Mouse (Mus musculus) kidney, embryonic 14.5 days (tissue): ENCODE data around the gene Morn1. TPM values are rescaled to one million over a fixed set of nuclear protein-coding genes. Genes with fewer than 3 reads are reported as not detected.
A peak's percentile ranks its signal among the peaks of the same experiment; 100 is the strongest.

Source experiments
- ATAC-seq: fragments of 200-750 bp; cut with Nextera tagmentation; 2 replicates; pipeline ENCODE4 v1.8.0; 2017; ENCODE audit warnings: moderate number of reproducible peaks, mild to moderate bottlenecking, moderate TSS enrichment, moderate library complexity; ENCODE audit not compliant: low FRiP score, low TSS enrichment
- H3K27ac ChIP-seq: fragments of 300-500 bp; sonication (generic); 2 replicates; pipeline ENCODE4 v1.5.1; 2014; ENCODE audit warnings: low read depth, mild to moderate bottlenecking, low read length, moderate library complexity, mixed read lengths
- H3K27me3 ChIP-seq: fragments of 300-500 bp; sonication (generic); 2 replicates; pipeline ENCODE4 v1.6.1; 2014; ENCODE audit warnings: mild to moderate bottlenecking, low read length; ENCODE audit not compliant: control insufficient read depth, insufficient read depth
- H3K36me3 ChIP-seq: fragments of 300-500 bp; sonication (generic); 2 replicates; pipeline ENCODE4 v1.6.1; 2014; ENCODE audit warnings: low read length, mixed read lengths; ENCODE audit not compliant: control insufficient read depth, insufficient read depth
- H3K4me1 ChIP-seq: fragments of 300-500 bp; sonication (generic); 2 replicates; pipeline ENCODE4 v1.6.1; 2014; ENCODE audit warnings: low read length, mixed read lengths; ENCODE audit not compliant: control insufficient read depth, insufficient read depth
- H3K4me2 ChIP-seq: fragments of 300-500 bp; sonication (generic); replicated peaks from 2 replicates; pipeline ENCODE4 v1.6.1; 2014; ENCODE audit warnings: low read depth, mild to moderate bottlenecking, low read length
- H3K4me3 ChIP-seq: fragments of 300-500 bp; sonication (generic); 2 replicates; pipeline ENCODE4 v1.5.1; 2014; ENCODE audit warnings: mild to moderate bottlenecking, low read length
- H3K9ac ChIP-seq: fragments of 300-500 bp; sonication (generic); 2 replicates; pipeline ENCODE4 v1.6.1; 2014; ENCODE audit warnings: low read depth, mild to moderate bottlenecking, low read length, moderate library complexity
- H3K9me3 ChIP-seq: fragments of 300-500 bp; sonication (generic); 2 replicates; pipeline ENCODE4 v1.6.1; 2016; ENCODE audit warnings: low read length; ENCODE audit not compliant: control insufficient read depth
- WGBS: fragments of 180-500 bp; shearing (Covaris S2); extraction: QIAGEN DNeasy Blood & Tissue Kit; methylation state at CpG from one replicate; pipeline ENCODE4 v1.1.7; 2014; 5-methylcytosine and 5-hydroxymethylcytosine counted together
- polyA plus RNA-seq: library from polyadenylated mRNA; unstranded; fragments of >200 nt; fragmentation: Nextera tagmentation; extraction: Ambion mirVana; gene quantifications from 2 replicates; pipeline ENCODE4 v1.2.1, GENCODE M21; 2014

The Morn1 gene
- 5.8 and 6.9 TPM in 2 replicates for polyA plus RNA-seq

DNA sequence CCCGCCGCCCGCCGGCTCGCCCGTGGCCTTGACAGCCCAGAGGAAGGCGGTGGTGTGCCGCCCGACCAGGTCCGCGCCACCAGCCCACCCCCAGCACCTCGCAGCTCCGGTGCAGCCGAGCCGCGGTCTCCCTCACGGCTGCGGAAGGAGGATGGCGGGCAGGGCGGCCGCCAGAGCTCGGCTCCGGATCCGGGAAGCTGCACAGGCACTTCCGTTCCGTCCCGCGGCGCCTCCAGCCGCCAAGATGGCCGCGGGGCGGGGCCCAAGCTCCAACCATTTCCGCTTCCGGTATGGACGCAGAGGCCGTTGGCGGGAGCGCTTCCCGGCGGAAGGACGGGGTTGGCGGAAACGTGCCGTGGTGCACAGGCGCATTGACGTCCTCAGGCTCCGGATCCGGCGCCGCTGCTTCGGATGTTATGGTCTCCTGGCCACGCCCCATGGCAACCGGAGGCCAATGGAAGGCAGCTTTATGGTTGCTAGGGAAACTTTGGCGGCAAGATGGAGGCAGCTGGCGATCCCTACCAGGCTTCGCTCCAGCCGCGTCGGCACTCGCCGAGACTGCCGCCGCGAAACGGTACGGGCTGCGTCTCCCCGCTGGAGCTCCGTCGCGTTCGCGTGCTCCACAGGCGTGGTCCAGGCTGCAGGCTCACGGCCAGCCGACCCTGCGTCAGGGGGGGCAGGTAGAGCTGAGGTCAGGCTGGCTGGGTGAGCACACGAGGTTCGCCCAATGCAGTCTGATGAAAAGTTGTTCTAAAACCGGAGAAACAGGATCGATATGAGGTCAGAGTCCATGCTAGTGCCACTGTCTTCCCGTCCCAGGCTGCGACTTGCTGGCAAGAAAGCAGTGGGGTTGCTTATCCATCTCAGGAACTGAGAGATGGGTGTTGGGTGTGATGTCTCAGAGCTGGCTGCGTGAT lies at the start of gene Morn1, which contains the start of gene Rer1:
Gene Morn1, plus strand, starts transcription at position 470 of the 917 bp plus-strand sequence.
Gene Rer1, minus strand, starts transcription at position 275 of the 917 bp plus-strand sequence.
- Histone ChIP-seq H3K27me3 (no peaks in the 10 kb centered on the region), H3K27ac (peak within 1 kb of the TSS; percentile 94), H3K9me3 (no peaks in the 10 kb centered on the region), H3K4me1 (peaks cover 27% of the 10 kb centered on the region), H3K36me3 (peaks cover 23% of the 10 kb centered on the region), H3K9ac (peak within 1 kb of the TSS; percentile 95), H3K4me3 (peak within 1 kb of the TSS; percentile 96), H3K4me2 (peak within 1 kb of the TSS; percentile 97)
- ATAC-seq: peak; percentile 97
- WGBS: under 1% methylated on average over 67 of the region's 85 CpGs

DNA sequence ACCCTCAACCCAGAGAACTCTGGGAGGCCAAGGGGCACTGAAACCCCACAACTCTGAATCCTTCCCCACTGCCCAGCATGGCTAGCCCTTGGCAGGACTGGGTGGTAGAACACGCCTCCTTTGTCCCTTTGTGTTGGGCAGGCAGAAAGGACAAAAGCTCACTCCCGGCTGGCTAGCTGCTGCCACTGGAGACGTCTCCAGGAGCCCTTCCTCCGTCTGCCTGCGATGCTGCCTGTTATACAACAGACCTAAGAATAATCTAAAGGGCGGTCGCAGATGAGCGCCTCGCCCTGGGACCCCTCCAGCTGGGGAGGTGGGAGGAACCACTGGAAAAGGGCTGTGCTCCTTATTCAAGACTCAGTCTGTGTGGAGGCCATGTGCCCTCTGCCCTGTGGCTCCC lies 46.2 kb upstream of the Morn1 start:
- Histone ChIP-seq H3K27ac (no peak overlapping the region), H3K4me2 (no peak overlapping the region), H3K9me3 (no peaks in the 10 kb centered on the region), H3K27me3 (peaks cover 55% of the 10 kb centered on the region), H3K36me3 (no peaks in the 10 kb centered on the region), H3K4me1 (peaks cover 8% of the 10 kb centered on the region; the same call in 1 of the 2 replicates), H3K4me3 (no peak overlapping the region), H3K9ac (no peak overlapping the region)
- WGBS: 30% methylated on average over 9 of the region's 9 CpGs
- ATAC-seq: no peak

DNA sequence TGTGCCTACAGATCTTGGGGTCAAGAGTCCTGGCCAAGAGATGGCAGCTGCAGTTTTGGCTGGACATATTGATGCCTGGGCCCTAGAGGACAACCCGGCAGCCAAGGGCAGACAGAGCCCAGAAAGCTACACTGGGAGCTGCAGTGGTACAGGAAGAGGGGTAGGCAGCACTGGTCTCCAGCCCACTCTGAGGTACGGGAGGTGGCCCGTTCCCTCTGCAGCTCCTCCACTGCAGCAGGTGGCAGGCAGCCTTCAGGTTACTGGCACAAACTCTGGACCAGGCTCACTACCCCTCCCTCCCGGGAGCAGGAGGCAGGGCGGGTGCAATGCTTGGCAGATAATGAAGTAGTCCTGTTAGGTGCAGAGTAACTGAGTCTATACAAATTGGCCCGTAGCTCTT lies 45.7 kb upstream of the Morn1 start:
- H3K36me3 ChIP-seq: no peaks in the 10 kb centered on the region
- H3K4me1 ChIP-seq: peaks cover 8% of the 10 kb centered on the region; the same call in 1 of the 2 replicates
- H3K27ac ChIP-seq: no peak overlapping the region
- H3K9me3 ChIP-seq: no peaks in the 10 kb centered on the region
- WGBS: 65% methylated on average over 6 of the region's 6 CpGs
- no peak for ATAC-seq
- no peak overlapping the region for H3K4me3 ChIP-seq
- no peak overlapping the region for H3K9ac ChIP-seq
- no peak overlapping the region for H3K4me2 ChIP-seq
- peaks cover 60% of the 10 kb centered on the region for H3K27me3 ChIP-seq

DNA sequence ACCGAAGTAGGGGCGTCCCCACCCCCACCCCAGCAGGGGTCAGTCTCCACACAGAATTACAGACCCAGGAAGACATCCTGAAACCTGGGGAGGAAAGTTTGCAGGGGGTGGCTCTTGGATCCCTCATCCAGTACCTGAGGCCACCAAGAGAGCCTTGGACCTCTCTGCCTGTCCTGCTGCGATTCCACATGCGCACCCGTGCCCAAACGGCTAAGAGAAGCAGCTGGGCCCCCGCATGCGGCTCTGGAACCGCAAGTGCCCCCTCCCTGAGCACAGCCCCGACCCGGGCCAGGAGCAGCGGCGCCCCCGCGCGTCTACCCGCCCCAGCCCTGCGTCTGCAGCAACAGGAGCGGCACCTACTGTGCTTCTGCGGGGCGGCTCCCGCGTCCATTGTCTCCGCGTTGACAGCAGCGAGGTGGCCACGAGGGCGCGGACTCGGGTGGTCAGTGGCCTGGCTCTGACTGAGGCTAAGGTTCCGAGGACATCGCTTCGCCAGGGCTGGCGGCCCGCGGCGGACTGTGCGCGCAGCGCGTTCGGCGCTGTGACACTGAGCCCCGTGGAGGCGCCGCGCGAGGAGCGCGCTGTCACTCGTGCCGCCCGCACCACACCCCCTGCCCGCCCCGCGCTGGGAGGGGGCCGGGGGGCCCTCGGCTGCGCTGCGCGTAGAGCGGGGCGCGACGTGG lies 43.6 kb upstream of the Morn1 start:
- Histone ChIP-seq H3K4me2 (peak overlapping the region; percentile 69), H3K4me3 (peak overlapping the region; percentile 43), H3K4me1 (peaks cover 8% of the 10 kb centered on the region; the same call in 1 of the 2 replicates), H3K9ac (peak overlapping the region; percentile 42; the same call in 1 of the 2 replicates), H3K27ac (no peak overlapping the region), H3K27me3 (peaks cover 63% of the 10 kb centered on the region), H3K9me3 (no peaks in the 10 kb centered on the region), H3K36me3 (no peaks in the 10 kb centered on the region)
- 0 out of 2 replicates have a peak, but pooled peaks have one; percentile 28 for ATAC-seq
- WGBS: 2% methylated on average over 65 of the region's 65 CpGs

DNA sequence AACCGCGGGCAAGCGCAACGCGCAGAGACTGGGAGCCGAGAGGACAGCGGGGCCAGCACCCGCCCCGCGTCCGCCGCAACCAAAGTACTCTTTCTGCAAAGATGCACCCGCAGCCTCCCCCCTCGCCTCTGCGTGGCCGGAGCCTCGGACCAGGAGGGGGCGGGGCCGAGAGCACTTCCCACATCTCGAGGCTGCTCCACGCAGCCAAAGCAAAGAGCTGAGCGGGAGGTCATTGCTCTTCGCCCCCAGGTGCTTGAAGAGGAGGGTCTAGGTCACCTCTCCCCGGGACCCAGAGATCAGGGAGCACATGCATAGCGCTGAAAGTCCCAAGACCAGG lies 43.1 kb upstream of the Morn1 start:
- H3K4me1 ChIP-seq: peaks cover 8% of the 10 kb centered on the region; the same call in 1 of the 2 replicates
- no peaks in the 10 kb centered on the region for H3K36me3 ChIP-seq
- no peak for ATAC-seq
- peaks cover 63% of the 10 kb centered on the region for H3K27me3 ChIP-seq
- no peaks in the 10 kb centered on the region for H3K9me3 ChIP-seq
- peak overlapping the region; percentile 42; the same call in 1 of the 2 replicates for H3K9ac ChIP-seq
- no peak overlapping the region for H3K27ac ChIP-seq
- 3% methylated on average over 18 of the region's 25 CpGs for WGBS
- H3K4me2 ChIP-seq: peak overlapping the region; percentile 69
- H3K4me3 ChIP-seq: peak overlapping the region; percentile 43

DNA sequence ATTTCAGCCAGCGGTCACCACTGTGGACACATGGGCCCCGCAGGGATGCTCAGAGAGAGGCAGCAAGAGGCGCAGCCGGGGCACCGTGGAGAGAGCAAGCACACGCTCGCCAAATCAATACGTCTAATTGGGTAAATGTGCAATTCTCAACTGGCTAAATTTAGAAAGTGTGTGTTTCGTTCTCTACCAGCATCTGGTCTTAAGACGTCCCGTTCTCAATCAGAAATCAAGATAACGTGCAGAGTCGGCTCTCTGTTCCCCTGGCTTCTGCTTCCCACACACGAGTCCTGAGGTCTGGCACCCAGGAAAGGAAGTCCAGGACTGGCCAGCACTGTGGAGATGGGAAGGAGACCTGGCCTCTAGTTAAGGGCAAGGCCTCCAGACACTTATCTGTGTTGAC lies 39.7 kb upstream of the Morn1 start:
- Histone ChIP-seq H3K4me1 (peaks cover 6% of the 10 kb centered on the region; the same call in 1 of the 2 replicates), H3K36me3 (no peaks in the 10 kb centered on the region), H3K9me3 (no peaks in the 10 kb centered on the region), H3K4me3 (no peak overlapping the region), H3K9ac (no peak overlapping the region), H3K27ac (no peak overlapping the region), H3K4me2 (no peak overlapping the region), H3K27me3 (peaks cover 44% of the 10 kb centered on the region)
- ATAC-seq: no peak
- 87% methylated on average over 14 of the region's 14 CpGs for WGBS

DNA sequence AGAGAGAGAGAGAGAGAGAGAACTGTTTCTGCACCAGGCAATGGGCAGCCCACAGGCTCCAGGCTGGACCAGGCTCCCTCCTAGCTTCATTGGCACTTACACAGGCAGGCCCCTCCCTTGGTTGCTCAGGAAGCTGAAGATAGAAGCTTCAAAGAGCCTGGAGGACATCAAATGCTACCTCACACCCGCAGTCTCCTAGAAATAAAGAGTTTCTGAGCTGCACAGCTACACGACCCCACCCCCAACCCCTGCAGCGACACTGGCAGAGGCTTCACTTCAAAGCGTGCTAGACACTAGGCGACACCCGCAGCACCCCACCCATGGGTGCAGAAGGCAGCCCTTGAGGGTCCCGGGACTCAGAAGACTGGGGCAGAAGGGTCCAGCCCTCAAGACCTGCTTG lies 36.3 kb upstream of the Morn1 start:
- ATAC-seq: no peak
- WGBS: 52% methylated on average over 7 of the region's 7 CpGs
- Histone ChIP-seq H3K4me1 (no peaks in the 10 kb centered on the region), H3K4me3 (no peak overlapping the region), H3K27ac (no peak overlapping the region), H3K36me3 (no peaks in the 10 kb centered on the region), H3K9ac (no peak overlapping the region), H3K4me2 (no peak overlapping the region), H3K9me3 (no peaks in the 10 kb centered on the region), H3K27me3 (peaks cover 9% of the 10 kb centered on the region)

DNA sequence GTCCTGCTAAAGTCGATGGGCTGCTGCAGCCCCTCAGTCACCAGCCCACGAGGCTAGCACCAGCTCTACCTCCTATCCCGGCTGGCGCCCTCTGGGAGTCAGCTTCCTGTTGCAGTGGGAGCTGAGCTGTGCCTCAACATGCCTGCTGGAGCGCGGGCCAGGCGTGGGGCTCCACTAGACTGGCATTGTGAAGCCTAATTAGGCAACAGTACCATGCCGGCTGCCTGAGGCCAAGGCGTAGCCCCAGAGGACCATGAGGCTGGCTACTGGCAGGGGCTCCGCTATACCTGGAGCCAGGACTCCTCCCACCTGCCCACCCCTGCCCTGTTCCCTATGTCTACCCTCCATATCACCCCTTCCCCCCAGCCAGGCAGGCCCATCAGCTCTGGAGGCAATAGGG lies 29.7 kb upstream of the Morn1 start, which contains the start of gene Plch2:
Gene Plch2, minus strand, starts transcription at position 61 of the 400 bp plus-strand sequence.
- H3K27me3 ChIP-seq: 0 out of 2 replicates have a peak, but pooled peaks cover 3% of the 10 kb centered on the region
- no peaks in the 10 kb centered on the region for H3K36me3 ChIP-seq
- no peak within 1 kb of the TSS for H3K27ac ChIP-seq
- H3K4me1 ChIP-seq: no peaks in the 10 kb centered on the region
- H3K9me3 ChIP-seq: no peaks in the 10 kb centered on the region
- no peak within 1 kb of the TSS for H3K4me3 ChIP-seq
- H3K4me2 ChIP-seq: no peak within 1 kb of the TSS
- 62% methylated on average over 10 of the region's 10 CpGs for WGBS
- H3K9ac ChIP-seq: no peak within 1 kb of the TSS; the same call in none of the 2 replicates
- no peak for ATAC-seq
